19 mouse cellular contexts compared by ENCODE assay signal in genomic region chr2:128333401-128334142, GRCm38 (mm10).
A peak's percentile ranks its signal among the peaks of the same experiment; 100 is the strongest.
DNase-seq lines count a peak whose midpoint lies in the region; ATAC-seq and TF ChIP-seq lines count a peak whose summit lies in the region.
"Had no signal": no experiment of that assay in that cellular context is flagged by ENCODE, and none has a peak within 500 bp of the region (broad histone marks: within the 10 kb centered on the region; RNA-seq: fewer than 3 reads in every experiment).

No protein-coding gene starts in this region.

- no peak overlapping the region for H3K4me3 ChIP-seq in heart, embryonic 12.5 days
- no peak overlapping the region for H3K4me3 ChIP-seq in limb, embryonic 10.5 days
- no peak overlapping the region for H3K4me3 ChIP-seq in layer of hippocampus, adult 2 months
- H3K4me3 ChIP-seq: embryonic facial prominence, embryonic 15.5 days; forebrain, embryonic 12.5 days; heart, adult 2 months; liver, embryonic 13.5 days; megakaryocyte, embryonic 14.5 days; neural tube, embryonic 13.5 days had no signal

- 0 out of 2 replicates have a peak, but pooled peaks cover 3% of the 10 kb centered on the region for H3K27me3 ChIP-seq in heart, embryonic 12.5 days (replicated peaks)
- H3K27me3 ChIP-seq in limb, embryonic 10.5 days (ENCODE audit: low read depth, poor library complexity, severe bottlenecking), result 0 out of 2 replicates have a peak, but pooled peaks cover 9% of the 10 kb centered on the region
- H3K27me3 ChIP-seq: embryonic facial prominence, embryonic 15.5 days; liver, embryonic 13.5 days; neural tube, embryonic 13.5 days had no signal

- peaks cover 30% of the 10 kb centered on the region for H3K4me1 ChIP-seq in heart, embryonic 12.5 days (replicated peaks)
- H3K4me1 ChIP-seq in limb, embryonic 10.5 days, result peaks cover 50% of the 10 kb centered on the region

- H3K27ac ChIP-seq in heart, embryonic 12.5 days (ENCODE audit: poor library complexity, severe bottlenecking), result 0 out of 2 replicates have a peak overlapping the region, but pooled peaks have one; percentile 7
- H3K27ac ChIP-seq in limb, embryonic 10.5 days, result peak overlapping the region; percentile 77
- no peak overlapping the region for H3K27ac ChIP-seq in layer of hippocampus, adult 2 months
- H3K27ac ChIP-seq: forebrain, embryonic 12.5 days; heart, adult 2 months; hindbrain, postnatal 0 days; liver, embryonic 13.5 days; neural tube, embryonic 13.5 days had no signal

- DNase-seq in heart, adult 8-10 months (ENCODE audit: low spot score), result no peak
- peak; percentile 22 for DNase-seq in lung, postnatal 36 days
- no peak for DNase-seq in lung, postnatal 4 days
- DNase-seq in R1 (ENCODE audit: low read depth, low spot score), result peak; percentile 24
- DNase-seq in limb, embryonic 10.5 days (ENCODE audit: low spot score), result peak; percentile 28
- DNase-seq in Muller cell, postnatal 12 days (ENCODE audit: inconsistent ontology term), result no peak
- no peak for DNase-seq in layer of hippocampus, adult 2 months (ENCODE audit: low spot score in 2 of 2)
- DNase-seq: adrenal gland, postnatal 25 days; heart, adult 2 months; kidney, adult 8-10 months; kidney, postnatal 4 days; left cerebral cortex, postnatal 4 days; liver, embryonic 13.5 days had no signal

- whole genome bisulfite sequencing in heart, embryonic 12.5 days, result 51% methylated on average over 10 of the region's 10 CpGs
- 75% methylated on average over 10 of the region's 10 CpGs for WGBS in limb, embryonic 10.5 days

- H3K4me2 ChIP-seq in heart, embryonic 12.5 days, result no peak overlapping the region
- H3K4me2 ChIP-seq: embryonic facial prominence, embryonic 15.5 days; forebrain, embryonic 12.5 days; liver, embryonic 13.5 days; neural tube, embryonic 13.5 days had no signal

- TF ChIP-seq CTCF in layer of hippocampus, adult 2 months (conservative IDR thresholded peaks at IDR 0.05), result no peak

- no peaks in the 10 kb centered on the region for H3K36me3 ChIP-seq in heart, embryonic 12.5 days
- no peaks in the 10 kb centered on the region for H3K36me3 ChIP-seq in limb, embryonic 10.5 days
- H3K36me3 ChIP-seq: embryonic facial prominence, embryonic 15.5 days; forebrain, embryonic 12.5 days; liver, embryonic 13.5 days; neural tube, embryonic 13.5 days had no signal

- no peak for ATAC-seq in heart, embryonic 12.5 days (ENCODE audit: insufficient number of reproducible peaks, low FRiP score)
- ATAC-seq: hindbrain, postnatal 0 days had no signal

- H3K9ac ChIP-seq in heart, embryonic 12.5 days, result no peak overlapping the region
- H3K9ac ChIP-seq: embryonic facial prominence, embryonic 15.5 days; forebrain, embryonic 12.5 days; liver, embryonic 13.5 days; neural tube, embryonic 13.5 days had no signal

- H3K9me3 ChIP-seq in heart, embryonic 12.5 days (replicated peaks), result no peaks in the 10 kb centered on the region
- no peaks in the 10 kb centered on the region for H3K9me3 ChIP-seq in limb, embryonic 10.5 days (replicated peaks)
- H3K9me3 ChIP-seq: embryonic facial prominence, embryonic 15.5 days; forebrain, embryonic 12.5 days; liver, embryonic 13.5 days; megakaryocyte, embryonic 14.5 days; neural tube, embryonic 13.5 days had no signal

Comparison
In these comparisons a context has a peak if more than half of its experiments do, and no peak if none do; other contexts are left out.
1. DNase-seq: peak in lung, postnatal 36 days (single experiment), R1 (single experiment) and limb, embryonic 10.5 days (single experiment); none in heart, adult 8-10 months (single experiment), lung, postnatal 4 days (0 of 2), Muller cell, postnatal 12 days (single experiment) and layer of hippocampus, adult 2 months (0 of 2).